Mouse (Mus musculus) T-cell, adult 2 months (primary cell): ENCODE data around the gene Rexo2.
A peak's percentile ranks its signal among the peaks of the same experiment; 100 is the strongest.
"Not testable (repeated sequence)": the region's sequence is repeated elsewhere in the genome, so short reads cannot be mapped to it uniquely, and the experiment has no call there.

Source experiments
- DNase-seq: peaks from one replicate; pipeline ENCODE4 v3.0.0; 2022; ENCODE audit warnings: low spot score

Gene Rexo2

GRCm38 (mm10) chr9:48480411-48481213 is at the start of gene Rexo2:
Rexo2 (minus strand) TSS chr9:48480623.
- peak; percentile 98 for DNase-seq

GRCm38 (mm10) chr9:48526520-48526919 is 46.1 kb upstream of the Rexo2 start:
- no peak for DNase-seq

GRCm38 (mm10) chr9:48525566-48525965 is 45.1 kb upstream of the Rexo2 start:
- DNase-seq: peak; percentile 44

GRCm38 (mm10) chr9:48520405-48520804 is 40.0 kb upstream of the Rexo2 start:
- not testable (repeated sequence) for DNase-seq

GRCm38 (mm10) chr9:48517372-48518130 is 37.1 kb upstream of the Rexo2 start:
- no peak for DNase-seq

- no peak for DNase-seq
Observed at GRCm38 (mm10) chr9:48516615-48517371, 36.4 kb upstream of the Rexo2 start.

- no peak for DNase-seq
Observed at GRCm38 (mm10) chr9:48515332-48515731, 34.9 kb upstream of the Rexo2 start.

GRCm38 (mm10) chr9:48510134-48510533 is 29.7 kb upstream of the Rexo2 start:
- no peak for DNase-seq

GRCm38 (mm10) chr9:48504741-48505365 is 24.4 kb upstream of the Rexo2 start:
- DNase-seq: no peak

GRCm38 (mm10) chr9:48503001-48503400 is 22.6 kb upstream of the Rexo2 start:
- no peak for DNase-seq

- DNase-seq: no peak
Observed at GRCm38 (mm10) chr9:48501192-48501591, 20.8 kb upstream of the Rexo2 start.

- DNase-seq: no peak
Observed at GRCm38 (mm10) chr9:48495548-48495932, 15.1 kb upstream of the Rexo2 start.

GRCm38 (mm10) chr9:48494817-48495547 is 14.6 kb upstream of the Rexo2 start, which contains the start of the genes Rbm7 and Gm5617:
Rbm7 (minus strand) TSS chr9:48495299.
Gm5617 (plus strand) TSS chr9:48495442.
- peak; percentile 96 for DNase-seq

GRCm38 (mm10) chr9:48481214-48482134 is 1.1 kb upstream of the Rexo2 start:
- no peak for DNase-seq

GRCm38 (mm10) chr9:48479838-48480410 is 499 bp downstream of the Rexo2 start:
- no peak for DNase-seq

GRCm38 (mm10) chr9:48478808-48479207 is 1.6 kb downstream of the Rexo2 start:
- DNase-seq: no peak

- no peak for DNase-seq
Observed at GRCm38 (mm10) chr9:48476236-48477165, 3.9 kb downstream of the Rexo2 start.

GRCm38 (mm10) chr9:48474367-48474766 is 6.1 kb downstream of the Rexo2 start:
- no peak for DNase-seq

GRCm38 (mm10) chr9:48473131-48473530 is 7.3 kb downstream of the Rexo2 start:
- no peak for DNase-seq
